Mouse (Mus musculus): ENCODE data around the gene Rsf1. TPM values are rescaled to one million over a fixed set of nuclear protein-coding genes. Genes with fewer than 3 reads are reported as not detected.

The Rsf1 gene
- polyA plus RNA-seq, 1 experiment from 2014 or later: 17.4 TPM

- Histone ChIP-seq H3K27ac (ENCODE audit: low read length) (no peak overlapping the region), H3K36me3 (ENCODE audit: control insufficient read depth, insufficient read depth, low read length) (no peaks in the 10 kb centered on the region), H3K9me3 (replicated peaks; ENCODE audit: control insufficient read depth, low read length) (no peaks in the 10 kb centered on the region), H3K4me1 (ENCODE audit: control insufficient read depth, insufficient read depth, low read length) (no peaks in the 10 kb centered on the region), H3K4me3 (replicated peaks; ENCODE audit: low read length) (no peak overlapping the region), H3K4me2 (ENCODE audit: low read depth, low read length) (no peak overlapping the region), H3K27me3 (ENCODE audit: control insufficient read depth, insufficient read depth, low read length) (no peaks in the 10 kb centered on the region), H3K9ac (ENCODE audit: low read length) (no peak overlapping the region)
- no peak for ATAC-seq (ENCODE audit: insufficient read depth, low FRiP score)
- 78% methylated on average over 5 of the region's 5 CpGs for WGBS
These were observed 41.7 kb downstream of the Rsf1 start for GRCm38 (mm10) chr7:97621346-97621745.

DNA sequence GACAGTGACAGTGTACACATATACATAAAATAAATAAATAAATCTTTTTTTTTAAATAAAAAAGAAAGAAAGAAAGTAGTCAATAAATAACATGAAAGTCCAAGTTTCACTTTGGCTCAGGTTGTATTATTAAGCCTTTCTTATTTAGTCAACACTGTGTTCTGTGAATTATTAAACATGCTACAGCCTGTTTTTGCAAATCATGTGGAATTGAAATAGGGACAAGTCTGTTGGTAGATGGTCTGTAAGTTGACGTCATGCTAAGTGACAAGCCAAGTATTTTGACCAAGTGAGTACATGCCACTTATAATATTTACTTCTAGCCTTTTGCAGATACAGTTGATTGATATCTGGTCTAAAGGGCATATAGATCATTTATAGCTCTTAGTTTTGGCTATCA is 43.0 kb downstream of the Rsf1 start:
- H3K27me3 ChIP-seq (ENCODE audit: control insufficient read depth, insufficient read depth, low read length): no peaks in the 10 kb centered on the region
- ATAC-seq (ENCODE audit: insufficient read depth, low FRiP score): no peak
- no peak overlapping the region for H3K4me2 ChIP-seq (ENCODE audit: low read depth, low read length)
- no peak overlapping the region for H3K9ac ChIP-seq (ENCODE audit: low read length)
- no peak overlapping the region for H3K4me3 ChIP-seq (replicated peaks; ENCODE audit: low read length)
- H3K27ac ChIP-seq (ENCODE audit: low read length): no peak overlapping the region
- H3K4me1 ChIP-seq (ENCODE audit: control insufficient read depth, insufficient read depth, low read length): no peaks in the 10 kb centered on the region
- no peaks in the 10 kb centered on the region for H3K9me3 ChIP-seq (replicated peaks; ENCODE audit: control insufficient read depth, low read length)
- H3K36me3 ChIP-seq (ENCODE audit: control insufficient read depth, insufficient read depth, low read length): no peaks in the 10 kb centered on the region
- WGBS: 74% methylated on average over 1 of the region's 1 CpGs

- H3K27ac ChIP-seq (ENCODE audit: low read length): no peak overlapping the region
- no peaks in the 10 kb centered on the region for H3K4me1 ChIP-seq (ENCODE audit: control insufficient read depth, insufficient read depth, low read length)
- no peak overlapping the region for H3K4me2 ChIP-seq (ENCODE audit: low read depth, low read length)
- no peaks in the 10 kb centered on the region for H3K9me3 ChIP-seq (replicated peaks; ENCODE audit: control insufficient read depth, low read length)
- H3K36me3 ChIP-seq (ENCODE audit: control insufficient read depth, insufficient read depth, low read length): no peaks in the 10 kb centered on the region
- ATAC-seq (ENCODE audit: insufficient read depth, low FRiP score): no peak
- H3K4me3 ChIP-seq (replicated peaks; ENCODE audit: low read length): no peak overlapping the region
- no peaks in the 10 kb centered on the region for H3K27me3 ChIP-seq (ENCODE audit: control insufficient read depth, insufficient read depth, low read length)
- no peak overlapping the region for H3K9ac ChIP-seq (ENCODE audit: low read length)
These were observed 43.7 kb downstream of the Rsf1 start for GRCm38 (mm10) chr7:97623402-97623801.

DNA sequence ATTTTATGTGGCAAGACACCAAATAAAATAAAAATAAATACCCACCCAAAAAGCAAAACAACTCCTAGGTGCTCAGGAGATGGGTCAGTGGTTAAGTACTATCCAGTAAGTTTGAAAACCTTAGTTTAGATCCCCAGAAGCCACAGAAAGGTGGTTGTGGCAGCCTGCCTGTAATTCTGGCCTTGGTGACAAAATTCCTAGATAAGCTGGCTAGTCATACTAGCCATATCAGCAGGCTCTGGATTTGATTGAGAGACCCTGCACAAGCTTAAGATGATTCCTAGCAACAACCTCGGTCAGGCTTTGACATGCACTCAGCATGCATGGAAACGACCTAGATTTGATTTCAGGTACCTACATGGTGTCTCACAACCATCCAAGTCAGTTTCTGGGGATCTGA is 49.7 kb downstream of the Rsf1 start:
- Histone ChIP-seq H3K9me3 (replicated peaks; ENCODE audit: control insufficient read depth, low read length) (no peaks in the 10 kb centered on the region), H3K27me3 (ENCODE audit: control insufficient read depth, insufficient read depth, low read length) (no peaks in the 10 kb centered on the region), H3K27ac (ENCODE audit: low read length) (no peak overlapping the region), H3K4me3 (replicated peaks; ENCODE audit: low read length) (no peak overlapping the region), H3K4me1 (ENCODE audit: control insufficient read depth, insufficient read depth, low read length) (no peaks in the 10 kb centered on the region), H3K9ac (ENCODE audit: low read length) (no peak overlapping the region), H3K4me2 (ENCODE audit: low read depth, low read length) (no peak overlapping the region), H3K36me3 (ENCODE audit: control insufficient read depth, insufficient read depth, low read length) (no peaks in the 10 kb centered on the region)
- WGBS: 60% methylated on average over 2 of the region's 2 CpGs
- ATAC-seq (ENCODE audit: insufficient read depth, low FRiP score): no peak

DNA sequence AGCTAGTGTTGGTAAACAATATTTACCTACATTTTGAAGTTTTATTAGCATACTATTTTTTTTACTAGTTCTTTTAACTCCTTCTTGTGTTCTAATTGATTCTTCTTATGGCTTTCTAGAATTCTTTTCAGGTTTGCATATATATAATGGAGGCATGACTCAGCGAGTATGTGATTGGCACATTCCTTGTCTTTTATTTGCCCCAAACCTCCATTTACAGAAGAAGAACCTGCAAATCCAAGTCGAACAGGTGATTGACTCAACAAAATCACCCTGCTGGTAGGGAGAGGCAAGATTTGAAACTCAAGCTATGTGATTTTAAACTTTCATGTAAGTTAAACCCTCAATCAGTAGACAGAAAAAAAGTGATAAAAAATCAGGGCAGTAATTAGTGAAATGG is 51.6 kb downstream of the Rsf1 start:
- Histone ChIP-seq H3K4me1 (ENCODE audit: control insufficient read depth, insufficient read depth, low read length) (no peaks in the 10 kb centered on the region), H3K27me3 (ENCODE audit: control insufficient read depth, insufficient read depth, low read length) (no peaks in the 10 kb centered on the region), H3K9ac (ENCODE audit: low read length) (no peak overlapping the region), H3K4me2 (ENCODE audit: low read depth, low read length) (no peak overlapping the region), H3K27ac (ENCODE audit: low read length) (no peak overlapping the region), H3K36me3 (ENCODE audit: control insufficient read depth, insufficient read depth, low read length) (no peaks in the 10 kb centered on the region), H3K9me3 (replicated peaks; ENCODE audit: control insufficient read depth, low read length) (no peaks in the 10 kb centered on the region), H3K4me3 (replicated peaks; ENCODE audit: low read length) (no peak overlapping the region)
- ATAC-seq (ENCODE audit: insufficient read depth, low FRiP score): no peak
- WGBS: 84% methylated on average over 2 of the region's 2 CpGs

DNA sequence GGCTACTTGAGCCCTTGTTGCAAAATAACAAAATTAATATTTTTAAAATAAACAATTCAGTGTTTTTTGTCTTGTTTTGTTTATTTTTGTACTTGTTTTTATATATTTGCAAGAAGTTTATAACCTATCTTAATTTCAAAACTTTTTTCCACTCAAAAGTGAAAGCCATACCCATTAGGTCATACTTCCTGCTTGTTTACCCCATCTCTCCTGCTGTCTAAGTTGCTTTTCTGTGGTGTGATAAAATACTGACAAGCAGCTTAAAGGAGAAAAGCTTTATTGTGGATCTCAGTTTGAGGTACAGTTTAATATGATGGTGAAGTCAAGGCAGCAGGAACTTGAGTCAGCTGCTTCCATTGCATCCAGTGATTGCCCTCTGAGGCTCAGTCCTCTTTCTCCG is 53.2 kb downstream of the Rsf1 start:
- ATAC-seq (ENCODE audit: insufficient read depth, low FRiP score): no peak
- Histone ChIP-seq H3K4me3 (replicated peaks; ENCODE audit: low read length) (no peak overlapping the region), H3K9ac (ENCODE audit: low read length) (no peak overlapping the region), H3K4me1 (ENCODE audit: control insufficient read depth, insufficient read depth, low read length) (no peaks in the 10 kb centered on the region), H3K4me2 (ENCODE audit: low read depth, low read length) (no peak overlapping the region), H3K27ac (ENCODE audit: low read length) (no peak overlapping the region), H3K27me3 (ENCODE audit: control insufficient read depth, insufficient read depth, low read length) (no peaks in the 10 kb centered on the region), H3K36me3 (ENCODE audit: control insufficient read depth, insufficient read depth, low read length) (no peaks in the 10 kb centered on the region), H3K9me3 (replicated peaks; ENCODE audit: control insufficient read depth, low read length) (no peaks in the 10 kb centered on the region)
- 89% methylated on average over 1 of the region's 1 CpGs for WGBS

DNA sequence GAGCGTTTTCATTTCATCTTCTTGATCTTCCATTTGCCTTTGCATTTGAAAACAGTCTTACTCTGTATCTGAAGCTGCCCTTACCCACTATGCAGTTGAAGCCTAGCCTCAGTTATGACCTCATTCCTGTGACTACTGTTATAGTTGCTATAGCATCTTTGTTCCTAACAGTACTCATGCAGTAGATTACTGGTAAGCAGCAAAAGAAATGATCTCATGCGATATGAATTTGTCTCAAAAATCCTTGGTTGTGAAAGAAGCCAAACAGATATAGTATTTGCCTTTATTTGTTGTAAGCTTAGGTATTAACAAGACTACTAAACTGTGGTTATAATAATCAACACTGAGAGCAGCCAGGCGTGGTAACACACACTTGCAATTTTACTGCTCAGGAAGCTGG is 65.4 kb downstream of the Rsf1 start:
- Histone ChIP-seq H3K9me3 (replicated peaks; ENCODE audit: control insufficient read depth, low read length) (no peaks in the 10 kb centered on the region), H3K4me1 (ENCODE audit: control insufficient read depth, insufficient read depth, low read length) (no peaks in the 10 kb centered on the region), H3K9ac (ENCODE audit: low read length) (no peak overlapping the region), H3K4me3 (replicated peaks; ENCODE audit: low read length) (no peak overlapping the region), H3K27ac (ENCODE audit: low read length) (no peak overlapping the region), H3K36me3 (ENCODE audit: control insufficient read depth, insufficient read depth, low read length) (no peaks in the 10 kb centered on the region), H3K27me3 (ENCODE audit: control insufficient read depth, insufficient read depth, low read length) (no peaks in the 10 kb centered on the region), H3K4me2 (ENCODE audit: low read depth, low read length) (no peak overlapping the region)
- ATAC-seq (ENCODE audit: insufficient read depth, low FRiP score): no peak
- 69% methylated on average over 3 of the region's 3 CpGs for WGBS

DNA sequence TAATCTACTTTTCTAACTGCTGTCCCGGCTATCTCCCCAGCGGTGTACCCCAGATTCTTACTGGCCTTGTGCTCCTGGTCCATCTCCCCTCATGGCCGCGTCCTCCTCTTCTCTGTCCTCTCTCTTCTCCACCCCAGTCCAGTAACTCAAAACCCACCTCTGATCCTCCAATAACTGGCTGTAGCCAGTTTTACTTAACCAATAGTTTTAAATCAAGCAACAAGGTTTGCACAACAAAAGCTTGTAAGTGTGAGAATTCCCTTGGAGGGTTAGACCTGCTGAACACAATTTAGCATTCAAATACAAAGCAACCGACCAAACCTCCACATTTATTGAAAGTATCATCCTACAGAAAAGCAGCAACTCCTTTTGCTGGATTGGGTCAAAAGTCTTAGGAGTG is 68.0 kb downstream of the Rsf1 start:
- no peaks in the 10 kb centered on the region for H3K9me3 ChIP-seq (replicated peaks; ENCODE audit: control insufficient read depth, low read length)
- no peaks in the 10 kb centered on the region for H3K36me3 ChIP-seq (ENCODE audit: control insufficient read depth, insufficient read depth, low read length)
- H3K27me3 ChIP-seq (ENCODE audit: control insufficient read depth, insufficient read depth, low read length): no peaks in the 10 kb centered on the region
- H3K27ac ChIP-seq (ENCODE audit: low read length): no peak overlapping the region
- no peaks in the 10 kb centered on the region for H3K4me1 ChIP-seq (ENCODE audit: control insufficient read depth, insufficient read depth, low read length)
- no peak overlapping the region for H3K4me3 ChIP-seq (replicated peaks; ENCODE audit: low read length)
- ATAC-seq (ENCODE audit: insufficient read depth, low FRiP score): no peak
- H3K9ac ChIP-seq (ENCODE audit: low read length): no peak overlapping the region
- no peak overlapping the region for H3K4me2 ChIP-seq (ENCODE audit: low read depth, low read length)
- 92% methylated on average over 5 of the region's 5 CpGs for WGBS

DNA sequence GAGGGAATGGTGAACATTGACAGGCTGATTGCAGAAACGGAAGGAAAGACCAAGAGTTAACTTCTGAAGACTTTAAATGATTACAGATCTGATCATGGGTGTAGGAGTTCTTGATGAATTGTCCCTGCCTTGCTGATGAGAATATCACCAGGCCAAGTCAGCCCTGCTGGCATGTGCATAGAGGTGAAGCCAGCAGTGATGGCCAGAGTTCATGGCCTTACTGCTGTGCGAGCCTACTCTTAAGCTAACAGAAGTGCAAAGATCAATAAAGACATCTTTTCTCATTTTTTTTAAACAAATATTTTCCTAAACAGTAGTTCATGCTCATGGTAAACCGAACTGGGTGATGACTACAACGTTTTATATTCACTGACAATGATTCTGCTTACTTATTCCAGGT is 71.0 kb downstream of the Rsf1 start:
- H3K4me2 ChIP-seq (ENCODE audit: low read depth, low read length): no peak overlapping the region
- H3K9me3 ChIP-seq (replicated peaks; ENCODE audit: control insufficient read depth, low read length): no peaks in the 10 kb centered on the region
- 82% methylated on average over 4 of the region's 4 CpGs for WGBS
- no peak overlapping the region for H3K9ac ChIP-seq (ENCODE audit: low read length)
- no peaks in the 10 kb centered on the region for H3K36me3 ChIP-seq (ENCODE audit: control insufficient read depth, insufficient read depth, low read length)
- H3K4me3 ChIP-seq (replicated peaks; ENCODE audit: low read length): no peak overlapping the region
- no peaks in the 10 kb centered on the region for H3K4me1 ChIP-seq (ENCODE audit: control insufficient read depth, insufficient read depth, low read length)
- no peaks in the 10 kb centered on the region for H3K27me3 ChIP-seq (ENCODE audit: control insufficient read depth, insufficient read depth, low read length)
- ATAC-seq (ENCODE audit: insufficient read depth, low FRiP score): no peak
- H3K27ac ChIP-seq (ENCODE audit: low read length): no peak overlapping the region

- WGBS: 83% methylated on average over 6 of the region's 6 CpGs
- H3K9me3 ChIP-seq (replicated peaks; ENCODE audit: control insufficient read depth, low read length): no peaks in the 10 kb centered on the region
- H3K4me1 ChIP-seq (ENCODE audit: control insufficient read depth, insufficient read depth, low read length): no peaks in the 10 kb centered on the region
- H3K4me3 ChIP-seq (replicated peaks; ENCODE audit: low read length): no peak overlapping the region
- no peak overlapping the region for H3K27ac ChIP-seq (ENCODE audit: low read length)
- H3K9ac ChIP-seq (ENCODE audit: low read length): no peak overlapping the region
- no peak overlapping the region for H3K4me2 ChIP-seq (ENCODE audit: low read depth, low read length)
- no peaks in the 10 kb centered on the region for H3K27me3 ChIP-seq (ENCODE audit: control insufficient read depth, insufficient read depth, low read length)
- H3K36me3 ChIP-seq (ENCODE audit: control insufficient read depth, insufficient read depth, low read length): 0 out of 2 replicates have a peak, but pooled peaks cover 3% of the 10 kb centered on the region
- no peak for ATAC-seq (ENCODE audit: insufficient read depth, low FRiP score)
These were observed 76.5 kb downstream of the Rsf1 start for GRCm38 (mm10) chr7:97656144-97656543.

All from stomach, embryonic 16.5 days (tissue).